Mouse (Mus musculus) ovary, adult 10 weeks (tissue): ENCODE measurements around the gene Olfr1224-ps1. TPM values are rescaled to one million over a fixed set of nuclear protein-coding genes. Genes with fewer than 3 reads are reported as not detected.

Experiments
- polyA plus RNA-seq: library from polyadenylated mRNA; stranded (reverse); fragments of 350-450 nt; fragmentation: Illumina TruSeq; extraction: RNeasy Lipid Tissue Mini Kit (QIAGEN cat#74804); gene quantifications from one replicate; pipeline ENCODE4 v1.2.3, GENCODE M21; 2014

The Olfr1224-ps1 gene
- not detected for polyA plus RNA-seq

GRCm38 (mm10) chr2:89163991-89164390, at the start of gene Olfr1224-ps1:
Gene Olfr1224-ps1, minus strand, starts transcription at chr2:89164091.

GRCm38 (mm10) chr2:89199948-89200347, 36.1 kb upstream of the Olfr1224-ps1 start, which contains the start of gene Olfr1226:
Gene Olfr1226, minus strand, starts transcription at chr2:89200048.

GRCm38 (mm10) chr2:89174569-89174968, 10.7 kb upstream of the Olfr1224-ps1 start, which contains the start of gene Olfr1225:
Gene Olfr1225, minus strand, starts transcription at chr2:89174669.

GRCm38 (mm10) chr2:89151460-89151859, 12.4 kb downstream of the Olfr1224-ps1 start, which contains the start of gene Olfr1223:
Gene Olfr1223, minus strand, starts transcription at chr2:89151560.

GRCm38 (mm10) chr2:89132954-89133353, 30.9 kb downstream of the Olfr1224-ps1 start, which contains the start of gene Olfr1222:
Gene Olfr1222, minus strand, starts transcription at chr2:89133054.

GRCm38 (mm10) chr2:89117183-89117582, 46.7 kb downstream of the Olfr1224-ps1 start, which contains the start of gene Olfr1221:
Gene Olfr1221, minus strand, starts transcription at chr2:89117283.

GRCm38 (mm10) chr2:89106735-89107134, 57.2 kb downstream of the Olfr1224-ps1 start, which contains the start of gene Olfr1220:
Gene Olfr1220, minus strand, starts transcription at chr2:89106835.

Other genes with a start within 250 kb of the Olfr1224-ps1 start
- not detected for gene Olfr1209, start 248.9 kb downstream of the Olfr1224-ps1 start, polyA plus RNA-seq
- gene Olfr1211, start 226.0 kb downstream of the Olfr1224-ps1 start, polyA plus RNA-seq, result not detected
- not detected for gene Olfr1212, start 210.1 kb downstream of the Olfr1224-ps1 start, polyA plus RNA-seq
- gene Gm13762, start 183.8 kb downstream of the Olfr1224-ps1 start, polyA plus RNA-seq, result not detected
- gene Olfr1214, start 171.4 kb downstream of the Olfr1224-ps1 start, polyA plus RNA-seq, result not detected
- gene Olfr1215, start 157.1 kb downstream of the Olfr1224-ps1 start, polyA plus RNA-seq, result not detected
- gene Olfr1216, start 145.8 kb downstream of the Olfr1224-ps1 start, polyA plus RNA-seq, result not detected
- not detected for gene Olfr1217, start 132.0 kb downstream of the Olfr1224-ps1 start, polyA plus RNA-seq
- gene Olfr1218, start 102.9 kb downstream of the Olfr1224-ps1 start, polyA plus RNA-seq, result not detected
- not detected for gene Olfr1219, start 80.6 kb downstream of the Olfr1224-ps1 start, polyA plus RNA-seq
- gene Olfr1220, start 57.3 kb downstream of the Olfr1224-ps1 start, polyA plus RNA-seq, result not detected
- not detected for gene Olfr1221, start 46.8 kb downstream of the Olfr1224-ps1 start, polyA plus RNA-seq
- not detected for gene Olfr1222, start 31.0 kb downstream of the Olfr1224-ps1 start, polyA plus RNA-seq
- not detected for gene Olfr1223, start 12.5 kb downstream of the Olfr1224-ps1 start, polyA plus RNA-seq
- gene Olfr1225, start 10.6 kb upstream of the Olfr1224-ps1 start, polyA plus RNA-seq, result not detected
- not detected for gene Olfr1226, start 36.0 kb upstream of the Olfr1224-ps1 start, polyA plus RNA-seq
- gene Olfr1228, start 90.0 kb upstream of the Olfr1224-ps1 start, polyA plus RNA-seq, result not detected
- gene Olfr1229, start 123.9 kb upstream of the Olfr1224-ps1 start, polyA plus RNA-seq, result not detected
- not detected for gene Olfr1230, start 133.2 kb upstream of the Olfr1224-ps1 start, polyA plus RNA-seq
- not detected for gene Olfr1231, start 143.0 kb upstream of the Olfr1224-ps1 start, polyA plus RNA-seq
- gene Olfr1232, start 165.6 kb upstream of the Olfr1224-ps1 start, polyA plus RNA-seq, result not detected
- gene Olfr1233, start 178.3 kb upstream of the Olfr1224-ps1 start, polyA plus RNA-seq, result not detected
- gene Olfr1234, start 200.8 kb upstream of the Olfr1224-ps1 start, polyA plus RNA-seq, result not detected
- not detected for gene Olfr1238, start 245.6 kb upstream of the Olfr1224-ps1 start, polyA plus RNA-seq